Mouse (Mus musculus) adrenal gland, postnatal 14 days (tissue): ENCODE measurements around the gene Sept9. TPM values are rescaled to one million over a fixed set of nuclear protein-coding genes. Genes with fewer than 3 reads are reported as not detected.
A peak's percentile ranks its signal among the peaks of the same experiment; 100 is the strongest.

Experiments
- DNase-seq: peaks from one replicate; pipeline ENCODE4 v3.0.0; 2021; ENCODE audit warnings: mixed read lengths
- total RNA-seq: library from RNA; stranded (reverse); gene quantifications from 2 replicates; pipeline ENCODE4 v1.2.3, GENCODE M21; 2021

Gene Sept9
- total RNA-seq, 1 experiment from 2014 or later = 133 TPM

DNA sequence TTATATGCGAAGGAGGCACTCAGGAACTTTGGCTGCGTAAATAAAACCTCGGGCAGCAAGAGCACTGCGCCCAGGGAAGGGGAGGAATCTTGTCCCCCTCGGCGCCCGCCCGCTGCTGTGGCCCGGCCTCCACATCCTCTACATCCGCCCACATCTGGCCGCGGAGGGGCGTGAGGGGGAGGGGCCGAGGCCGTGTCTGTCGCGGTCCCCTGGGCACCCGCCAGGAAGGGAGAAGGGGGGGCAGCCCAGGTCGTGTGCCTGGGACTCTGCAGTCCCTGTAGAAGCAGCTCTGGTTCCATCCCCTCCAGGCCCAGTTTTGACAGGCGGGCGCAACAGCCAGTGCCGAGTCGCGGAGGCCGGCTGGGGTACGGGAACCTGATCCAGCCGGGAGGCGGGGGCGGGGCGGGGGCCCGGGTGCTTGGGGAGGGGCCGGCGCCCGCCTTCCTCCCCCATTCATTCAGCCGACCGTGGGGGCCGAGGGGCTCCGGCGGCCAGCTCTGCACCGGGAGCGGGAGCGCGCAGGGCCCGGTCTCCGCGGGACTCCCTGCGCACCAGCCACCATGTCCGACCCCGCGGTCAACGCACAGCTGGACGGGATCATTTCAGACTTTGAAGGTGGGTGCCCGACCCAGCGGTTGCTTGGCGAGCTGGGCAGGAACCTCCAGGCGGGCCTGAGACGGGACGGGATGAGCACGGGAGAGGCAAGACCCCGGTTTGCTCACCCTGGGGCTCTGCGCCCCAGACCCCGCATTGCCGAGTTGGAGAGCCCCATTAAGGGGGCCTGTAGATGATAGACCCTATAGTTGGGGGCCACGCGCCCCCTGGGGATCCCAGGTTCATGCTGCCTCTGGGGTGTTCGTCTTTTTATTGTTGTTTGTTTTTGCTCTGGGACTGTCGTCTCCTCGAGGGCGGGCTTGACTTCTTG lies 66.8 kb downstream of the Sept9 start:
- peak; percentile 95 for DNase-seq

DNA sequence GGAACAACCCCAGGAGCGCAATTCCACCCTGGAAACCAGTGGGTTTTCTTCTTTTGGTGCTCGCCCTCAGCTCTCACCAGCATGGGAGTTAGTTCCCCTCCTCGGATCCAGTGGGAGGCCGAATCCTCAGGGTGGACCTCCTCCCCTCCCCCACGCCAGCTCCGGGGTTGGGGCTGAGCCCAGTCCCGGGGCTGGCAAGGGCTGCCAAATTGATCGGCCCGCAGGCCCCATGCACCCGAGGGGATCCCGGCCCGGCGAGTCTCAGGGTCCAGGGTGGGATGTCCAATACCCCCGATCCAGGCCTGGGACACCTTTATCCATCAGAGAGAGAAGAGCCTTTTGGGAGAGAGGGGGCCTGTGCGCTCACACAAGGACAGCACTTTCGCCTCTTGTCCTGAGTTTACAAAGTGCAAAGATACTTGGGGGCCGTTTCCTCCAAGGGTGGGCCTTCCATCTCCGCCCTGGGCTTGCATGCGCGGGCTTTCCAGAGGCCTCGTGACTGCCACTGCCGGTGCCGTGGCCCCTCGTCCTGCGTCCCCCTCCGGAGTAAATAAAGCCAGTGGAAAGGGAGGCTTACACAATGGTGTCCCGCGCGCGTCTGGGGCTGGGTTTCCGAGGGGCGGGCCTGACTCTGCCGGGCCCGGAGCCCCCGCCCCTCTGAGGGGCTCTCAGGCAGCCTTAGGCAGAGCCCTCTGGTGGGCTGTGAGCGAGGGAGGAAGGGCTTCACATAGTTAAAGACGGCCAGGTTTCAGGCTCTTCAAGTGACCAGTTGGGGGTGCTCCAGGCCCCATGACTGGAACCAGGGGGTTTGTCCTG lies 67.7 kb downstream of the Sept9 start:
- peak; percentile 80 for DNase-seq

DNA sequence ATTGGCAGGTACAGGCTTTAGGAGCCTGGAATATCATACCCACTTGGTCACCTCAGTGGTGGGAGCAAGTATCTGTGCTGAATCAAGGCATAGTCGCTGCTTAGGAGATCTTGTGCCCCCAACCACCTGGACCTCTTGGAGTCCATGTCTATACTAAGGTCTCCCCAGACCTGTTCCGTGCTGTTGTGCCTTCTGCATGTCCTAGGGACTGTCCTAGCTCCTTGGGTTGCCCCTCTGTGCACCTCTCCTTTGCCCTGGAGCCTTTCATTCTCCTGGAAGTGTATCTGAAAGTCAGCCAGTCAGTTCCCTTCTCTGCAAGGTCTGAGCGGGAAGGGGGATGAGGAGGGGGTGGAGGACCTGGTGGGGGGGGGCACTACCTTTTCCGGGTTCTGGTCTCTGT lies 68.4 kb downstream of the Sept9 start:
- no peak for DNase-seq

DNA sequence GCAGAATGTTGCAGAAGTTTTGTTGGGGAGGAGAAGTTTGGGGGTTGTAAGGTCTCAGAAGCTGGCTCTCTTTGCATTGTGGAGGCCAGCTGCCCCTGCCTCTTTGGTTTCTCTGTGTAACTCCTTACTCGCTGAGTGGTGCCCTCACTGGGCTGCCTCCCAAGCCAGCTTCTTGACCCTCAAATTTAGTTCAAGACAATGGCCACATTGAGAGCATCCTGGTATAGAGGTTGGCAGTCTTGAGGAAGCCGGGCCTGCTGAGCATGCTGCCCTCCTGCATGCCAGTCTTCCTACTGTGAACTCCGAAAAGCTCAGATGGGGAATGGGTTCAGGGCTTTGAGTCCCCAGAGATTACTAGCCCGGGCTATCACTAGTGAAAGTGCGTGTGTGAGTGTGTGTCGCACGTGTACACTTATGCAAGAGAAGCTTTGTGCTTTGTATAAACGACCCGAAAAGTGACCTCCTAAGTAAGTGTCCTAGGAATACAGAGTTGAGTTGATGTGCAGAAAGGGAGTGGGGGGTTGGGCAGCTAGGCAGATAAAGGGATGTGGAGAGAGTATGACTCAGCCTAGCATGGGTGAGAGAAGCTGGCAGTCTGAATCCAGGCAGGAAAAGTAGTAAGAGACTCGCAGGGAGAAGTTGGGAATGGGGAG lies 69.0 kb downstream of the Sept9 start:
- peak; percentile 62 for DNase-seq

DNA sequence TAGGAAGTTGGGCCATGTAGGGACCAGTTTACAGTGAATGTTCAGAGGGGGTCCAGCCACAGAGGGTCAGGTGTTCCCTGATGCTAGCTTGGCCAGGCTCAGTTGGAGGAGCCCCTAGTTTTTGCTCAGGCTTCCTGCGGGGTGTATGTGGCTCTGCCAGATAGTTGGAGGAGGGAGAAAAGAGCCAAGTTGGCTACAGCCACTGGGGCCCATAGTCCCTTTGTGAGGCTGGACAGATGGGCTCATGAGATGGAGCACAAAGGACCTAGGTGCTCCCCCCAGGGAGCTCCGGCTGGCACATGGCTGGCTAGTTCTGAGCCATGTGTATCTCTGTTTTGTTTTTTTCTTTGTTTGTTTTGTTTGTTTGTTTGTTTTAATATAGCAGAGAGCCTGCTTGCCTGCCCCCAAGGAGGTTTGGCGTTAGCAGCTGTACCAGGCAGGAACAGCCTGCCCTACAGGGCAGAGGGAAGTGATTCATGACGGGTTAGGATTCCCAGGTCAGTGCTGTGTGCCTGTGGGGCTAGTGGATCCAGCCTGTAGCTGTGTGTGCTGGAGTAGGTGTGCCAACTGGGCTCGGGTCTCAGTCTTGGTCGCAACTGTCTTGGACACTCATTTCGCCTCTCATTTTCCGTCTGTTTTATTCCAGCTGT lies 69.7 kb downstream of the Sept9 start:
- no peak for DNase-seq

DNA sequence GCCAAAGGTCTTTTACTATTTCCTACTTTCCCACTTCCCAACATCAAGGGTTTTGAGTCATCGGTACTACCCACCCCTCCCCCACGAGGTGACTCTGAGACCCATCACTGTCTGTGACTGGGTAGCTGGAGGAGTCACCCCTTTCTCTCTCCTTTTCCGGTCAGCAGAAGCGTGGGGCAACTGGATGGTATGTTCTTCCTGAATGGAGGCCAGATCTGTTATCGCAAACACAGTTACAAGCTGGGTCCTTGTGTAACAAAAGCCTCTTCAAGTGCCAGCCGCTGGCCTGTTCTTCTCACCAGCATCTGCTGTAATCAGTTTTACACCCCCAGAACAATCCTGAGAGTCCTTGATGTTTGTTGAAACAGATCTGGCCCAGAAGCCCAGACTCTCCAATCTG lies 70.5 kb downstream of the Sept9 start:
- peak; percentile 80 for DNase-seq

DNA sequence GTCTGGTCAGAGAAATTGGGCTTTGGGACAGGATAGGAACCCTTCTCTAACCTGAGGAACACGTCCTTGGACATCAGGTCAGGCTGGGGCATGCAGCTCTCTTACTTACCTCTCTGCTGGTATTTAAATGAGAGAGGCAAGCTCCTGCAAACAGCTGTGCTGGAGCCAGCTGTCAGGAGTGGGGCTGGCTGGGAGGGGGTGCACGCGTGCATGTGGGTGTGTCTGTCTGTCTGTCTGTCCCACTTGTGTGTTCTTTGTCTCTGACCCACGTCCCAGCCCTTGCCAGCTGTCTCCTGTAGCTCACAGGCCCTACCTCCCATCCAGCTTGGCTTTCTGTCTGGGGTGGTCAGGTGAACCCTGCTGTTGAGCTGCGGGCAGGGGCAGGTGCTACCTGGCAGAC lies 75.5 kb downstream of the Sept9 start:
- no peak for DNase-seq

DNA sequence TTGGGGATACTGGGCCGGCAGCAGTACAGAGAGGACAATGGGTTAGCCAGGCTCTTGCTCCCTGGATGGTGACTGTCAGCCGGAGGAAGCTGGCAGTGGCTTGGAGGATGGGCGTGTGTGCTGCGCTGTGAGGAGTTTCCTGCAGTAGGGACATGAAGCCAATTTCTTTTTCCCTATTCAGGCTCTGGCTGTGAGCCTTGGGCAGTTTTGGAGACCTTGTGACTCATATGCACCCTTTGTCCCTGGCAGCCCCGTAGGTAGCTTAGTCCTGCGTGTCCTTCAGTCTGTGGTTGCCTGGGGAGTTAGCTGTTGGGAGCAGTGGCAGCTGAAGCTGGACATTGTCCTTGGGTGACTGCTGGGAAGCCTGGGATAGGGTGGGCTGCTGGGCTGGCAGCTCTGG lies 76.5 kb downstream of the Sept9 start:
- peak; percentile 90 for DNase-seq

DNA sequence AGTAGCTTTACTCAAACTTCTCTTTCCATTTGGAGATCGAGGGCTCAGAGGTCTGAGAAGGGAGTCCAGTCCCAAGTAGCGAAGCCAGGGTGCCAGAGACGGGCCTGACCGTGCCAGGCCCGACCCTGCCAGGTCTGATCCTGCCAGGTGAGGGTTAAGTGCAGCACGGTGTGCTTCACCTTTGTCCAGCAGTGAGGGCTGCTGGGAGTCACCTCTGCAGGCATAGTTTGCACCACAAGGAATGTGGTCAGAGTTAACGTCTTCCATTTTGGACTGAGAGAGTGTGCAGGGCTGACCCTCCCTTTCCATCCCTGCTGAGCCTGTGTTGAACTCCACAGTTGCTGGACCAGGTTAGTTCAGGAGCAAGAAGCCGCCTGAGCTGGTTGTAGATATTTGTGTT lies 77.5 kb downstream of the Sept9 start:
- no peak for DNase-seq

DNA sequence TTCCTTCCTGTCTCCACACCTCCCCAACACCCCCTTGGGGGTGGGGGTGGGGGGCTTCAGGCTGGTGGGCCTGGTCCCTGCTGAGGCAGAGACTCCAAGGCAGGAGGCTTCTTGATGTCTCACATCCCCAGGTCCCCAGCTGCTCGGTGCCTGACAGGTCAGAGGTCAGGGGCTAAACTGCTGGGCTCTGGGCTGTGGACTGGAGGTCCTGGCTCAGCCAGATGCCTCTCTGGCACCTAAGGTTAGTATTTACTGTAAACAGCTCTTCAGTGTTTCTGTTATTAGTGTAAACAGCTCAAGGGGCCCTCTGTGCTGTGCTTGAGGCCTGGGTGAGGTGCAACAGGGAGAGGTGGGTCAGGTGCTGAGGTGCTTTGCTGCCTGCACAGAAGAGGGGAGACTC lies 78.7 kb downstream of the Sept9 start:
- DNase-seq = no peak

DNA sequence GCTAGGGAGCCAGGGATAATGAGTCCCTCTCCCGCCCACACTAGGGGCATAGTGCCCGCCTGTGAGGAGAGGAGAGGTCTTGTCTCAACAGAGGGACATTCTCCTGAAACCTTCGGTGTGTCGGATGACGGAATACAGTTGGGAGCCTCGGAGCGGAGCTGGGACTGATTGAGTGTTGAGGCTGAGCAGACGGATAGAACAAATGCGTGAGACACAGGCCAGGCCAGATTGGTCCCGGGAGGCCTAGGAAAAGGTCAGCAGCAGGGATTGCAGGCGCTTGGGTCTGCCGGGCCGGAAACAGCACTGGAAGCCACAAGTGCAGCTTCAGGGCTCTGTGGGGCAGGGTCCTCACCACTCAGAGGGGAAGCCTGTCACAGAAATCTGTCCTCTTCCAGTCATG lies 79.1 kb downstream of the Sept9 start:
- DNase-seq = peak; percentile 58

DNA sequence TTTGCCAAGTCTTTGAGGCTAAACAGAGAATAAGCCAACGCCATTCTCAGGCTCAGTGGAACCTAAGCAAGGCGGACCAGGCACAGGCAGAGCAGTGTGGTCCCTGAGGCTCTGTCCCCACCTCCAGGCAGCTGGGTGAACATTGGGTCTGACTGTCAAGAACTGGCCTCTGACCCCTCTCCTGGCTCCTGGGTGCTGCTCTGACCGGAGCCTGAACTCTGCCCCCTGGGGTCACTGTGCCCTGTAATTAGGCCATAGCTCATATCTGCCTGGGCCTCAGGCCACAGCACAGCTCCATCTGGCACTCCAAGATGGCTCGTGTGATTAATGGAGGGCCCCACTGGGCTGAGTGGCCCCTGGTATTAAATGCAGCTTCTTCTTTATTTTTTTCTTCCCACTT lies 80.5 kb downstream of the Sept9 start:
- DNase-seq = peak; percentile 59

DNA sequence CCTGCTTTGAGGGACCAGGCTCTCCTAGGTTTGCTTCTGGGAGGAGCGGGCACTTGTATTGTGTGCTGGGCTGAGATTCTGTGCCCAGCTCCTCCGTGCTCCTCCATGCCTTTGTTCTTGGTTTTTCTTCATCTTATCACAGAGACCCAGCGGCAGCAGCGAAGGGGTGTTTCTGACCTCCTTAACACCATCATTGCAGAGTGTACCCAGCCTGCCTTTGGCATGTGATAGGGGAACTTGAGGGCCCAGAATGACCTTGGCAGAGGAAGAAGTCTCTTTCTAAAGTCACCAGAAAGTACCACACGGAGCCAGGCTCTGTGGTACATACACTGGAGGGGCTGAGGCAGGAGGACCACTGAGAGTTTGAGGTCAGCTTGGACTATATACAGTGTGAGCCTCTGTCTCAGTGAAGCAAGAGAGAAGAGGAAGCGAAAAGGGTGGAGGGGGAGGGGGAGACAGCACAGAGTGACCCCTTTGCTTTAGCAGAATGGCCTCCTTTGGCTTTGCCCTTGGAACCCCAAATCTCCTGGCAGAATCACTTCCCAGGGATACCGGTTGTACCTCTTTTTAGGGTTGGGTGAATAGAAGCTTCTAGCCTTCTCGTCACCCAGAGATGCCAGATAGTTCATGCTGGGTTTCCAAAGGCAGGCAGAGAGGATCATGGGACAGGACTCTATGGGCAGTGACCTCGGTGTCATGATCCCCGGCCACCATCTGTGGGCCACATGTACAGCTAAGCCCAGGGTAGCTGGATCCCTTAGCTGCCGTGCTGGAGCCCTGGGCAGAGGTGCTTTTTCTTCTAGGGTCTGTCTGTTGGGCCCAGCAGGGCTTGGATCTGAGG lies 83.8 kb downstream of the Sept9 start:
- DNase-seq = no peak

DNA sequence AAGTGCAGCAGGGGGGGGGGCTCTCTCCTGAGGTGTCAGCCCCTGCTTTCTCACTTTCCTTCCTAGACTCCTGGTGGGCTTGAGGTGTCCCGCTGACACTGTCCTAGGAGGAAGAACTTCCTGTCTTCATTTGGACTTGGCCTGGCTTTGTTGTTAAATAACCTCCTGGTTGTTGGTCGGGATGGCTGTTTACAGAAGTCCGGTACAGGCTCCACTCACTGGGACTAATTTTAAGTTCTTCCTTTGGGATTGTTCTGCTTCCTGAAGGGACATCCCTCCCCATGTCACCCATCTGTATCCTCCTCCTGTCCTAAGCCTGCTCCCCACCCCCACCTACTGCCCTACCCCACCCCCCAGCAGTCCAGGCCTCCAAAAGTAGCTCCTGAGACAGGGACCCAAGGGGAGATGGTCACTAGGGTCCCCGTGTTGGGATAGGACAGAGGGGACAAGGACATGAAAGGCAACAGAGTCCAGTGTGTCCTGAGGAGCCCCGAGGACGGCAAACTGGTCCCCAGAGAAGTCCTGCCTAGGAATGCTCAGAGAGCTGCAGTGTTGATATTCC lies 84.5 kb downstream of the Sept9 start:
- no peak for DNase-seq

DNA sequence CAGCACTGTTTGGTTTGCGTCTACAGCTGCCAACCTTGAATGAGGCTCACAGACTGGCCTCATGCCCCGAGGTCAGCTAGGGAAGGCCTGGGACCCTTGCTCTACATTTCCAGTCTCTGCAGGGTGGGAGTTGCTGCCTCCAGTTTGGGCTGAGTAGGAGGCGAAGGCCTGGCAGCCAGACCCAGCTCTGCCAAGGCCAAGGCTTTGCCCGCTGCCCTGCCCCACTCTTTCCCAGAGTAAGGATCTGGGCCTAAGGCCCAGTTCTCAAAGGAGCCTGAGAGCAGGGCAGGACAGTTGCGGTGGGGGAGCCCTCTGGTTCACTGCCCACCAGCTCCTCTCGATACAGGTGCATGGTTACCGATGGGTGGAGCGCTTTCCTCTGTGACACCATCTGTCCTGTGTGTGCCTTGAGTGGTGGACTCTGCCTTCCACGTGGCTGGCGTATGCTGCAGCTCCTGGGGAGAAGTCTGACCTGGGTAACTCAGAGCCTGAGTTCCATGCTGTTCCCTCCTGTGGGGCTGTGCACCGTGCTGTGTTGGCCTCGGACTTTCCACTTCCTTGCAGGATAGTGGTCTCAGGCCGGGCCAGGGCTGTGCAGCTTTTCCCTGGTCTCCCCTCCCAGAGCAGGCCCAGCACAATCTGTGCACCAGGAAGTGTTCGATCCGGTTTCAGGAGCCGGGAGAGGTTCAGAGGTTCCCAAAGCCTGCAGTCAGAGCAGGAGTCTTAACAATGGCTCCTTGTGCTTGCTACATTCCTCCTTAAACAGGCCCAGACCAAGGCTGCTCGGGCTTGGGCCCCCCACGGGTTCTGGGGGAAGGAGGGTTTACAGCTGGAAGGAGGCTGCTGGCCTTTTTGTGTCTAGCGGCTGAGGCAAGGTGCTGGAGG lies 85.5 kb downstream of the Sept9 start:
- peak; percentile 69 for DNase-seq

DNA sequence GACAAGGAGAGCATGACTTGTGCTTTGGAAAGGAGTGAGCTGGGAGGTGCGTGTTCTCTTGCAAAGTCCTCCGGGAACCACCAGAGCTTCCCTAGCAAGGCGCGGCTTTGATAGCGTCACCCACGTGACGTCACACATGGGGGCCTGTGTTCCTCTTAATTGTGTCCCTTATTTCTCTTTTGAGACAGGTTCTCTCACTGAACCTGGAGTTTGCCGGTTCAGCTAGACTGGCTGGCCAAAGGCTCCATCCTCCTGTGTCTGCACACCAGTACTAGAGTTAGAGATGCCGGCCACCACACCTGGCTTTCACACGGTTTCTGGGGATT lies 86.1 kb downstream of the Sept9 start:
- DNase-seq = no peak

DNA sequence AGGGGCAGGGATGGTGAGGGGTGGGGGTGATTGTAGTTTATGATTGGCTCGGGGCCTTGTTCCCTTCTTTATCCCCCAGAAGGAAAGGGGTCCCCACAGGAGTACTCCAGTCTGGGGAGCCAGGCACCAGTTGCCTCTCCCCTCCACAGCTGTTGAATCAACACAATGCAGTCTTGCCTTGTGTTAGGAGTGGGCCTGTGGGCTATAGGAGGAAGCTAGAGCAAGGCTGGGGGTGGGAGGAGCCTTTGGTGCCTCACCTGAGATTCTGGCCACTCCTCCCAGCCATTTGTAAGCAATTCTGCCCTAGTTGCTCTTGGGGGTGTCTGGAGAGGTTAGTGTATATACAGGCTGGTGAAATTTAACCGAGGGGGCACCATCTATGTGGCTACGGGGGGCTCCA lies 88.3 kb downstream of the Sept9 start:
- DNase-seq = no peak

DNA sequence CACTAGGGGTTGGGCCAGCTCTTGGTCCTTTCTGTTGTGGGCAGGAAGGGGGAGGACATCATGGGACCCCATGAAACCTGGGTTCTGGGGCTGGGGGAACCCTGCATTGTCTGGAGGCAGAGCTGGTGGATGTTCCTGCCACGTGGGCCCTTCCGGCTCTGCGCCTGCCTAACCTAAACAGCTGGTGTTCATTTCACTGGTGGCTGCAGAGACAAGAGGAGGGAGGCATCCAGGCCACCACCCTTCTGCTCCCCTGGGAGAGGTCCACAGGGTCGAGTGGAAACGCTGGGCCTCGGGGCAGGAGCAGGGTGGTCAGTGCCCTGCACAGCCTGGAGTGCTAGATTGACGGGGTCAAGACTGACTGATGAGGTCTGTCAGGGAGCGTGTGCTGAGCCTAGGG lies 89.3 kb downstream of the Sept9 start:
- no peak for DNase-seq

DNA sequence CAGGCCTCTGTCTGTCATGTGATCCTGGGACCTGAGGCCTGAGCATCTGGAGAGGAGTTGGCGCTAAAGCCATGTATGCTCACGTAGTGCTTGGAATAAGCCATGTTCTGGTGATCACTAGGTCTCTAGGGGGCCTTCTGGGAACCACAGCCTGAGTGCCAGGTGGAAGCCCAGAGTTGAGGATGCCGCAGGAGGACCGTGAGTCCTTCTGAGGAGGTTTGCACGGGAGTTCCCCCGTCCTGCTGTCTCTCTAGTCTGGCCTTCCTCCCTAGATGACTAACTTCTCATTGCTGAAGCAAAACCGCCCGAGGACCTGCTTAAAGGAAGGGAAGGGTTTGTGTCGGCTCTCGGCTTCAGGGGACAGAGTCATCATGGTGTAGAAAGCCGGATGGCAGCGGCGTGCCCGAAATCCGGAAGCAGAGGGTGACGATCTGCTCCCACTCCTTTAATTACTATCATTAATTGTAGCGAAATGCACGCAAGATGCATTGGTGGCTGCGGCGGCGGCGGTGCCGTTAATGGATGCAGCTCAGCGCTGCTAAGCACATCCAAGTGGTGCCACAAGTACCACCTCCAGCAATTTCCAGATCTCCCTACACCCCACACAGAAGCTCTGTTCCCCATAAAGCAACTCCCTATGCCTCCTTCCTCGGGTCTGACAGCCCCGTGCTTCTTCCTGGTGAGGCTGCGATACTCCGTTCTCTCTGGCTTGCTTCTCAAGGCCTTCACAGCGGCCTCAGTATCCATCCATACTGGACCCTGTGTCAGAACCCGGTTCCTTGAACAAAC lies 92.0 kb downstream of the Sept9 start:
- DNase-seq = no peak
